Mouse (Mus musculus) G1E (cell line): ENCODE measurements around the gene Ccdc187. TPM values are rescaled to one million over a fixed set of nuclear protein-coding genes. Genes with fewer than 3 reads are reported as not detected.

ENCODE experiments used
- ATAC-seq: 2 replicates; pipeline ENCODE4 v1.8.0; 2016; ENCODE audit warnings: mild to moderate bottlenecking; ENCODE audit not compliant: insufficient number of reproducible peaks, poor library complexity, low FRiP score, severe bottlenecking; ENCODE audit errors: extremely low read depth
- DNase-seq: peaks from one replicate; pipeline ENCODE4 v3.0.0; 2012; ENCODE audit warnings: low spot score
- H3K27me3 ChIP-seq: 2 replicates; pipeline ENCODE4 v1.6.1; 2012; ENCODE audit warnings: mild to moderate bottlenecking, low read length, inconsistent platforms; ENCODE audit not compliant: insufficient read depth
- H3K36me3 ChIP-seq: replicated peaks from 2 replicates; pipeline ENCODE3; 2012; ENCODE audit warnings: mild to moderate bottlenecking, inconsistent platforms
- H3K4me1 ChIP-seq: 2 replicates; pipeline ENCODE4 v1.6.1; 2012; ENCODE audit warnings: low read depth, low read length, inconsistent platforms, mixed read lengths; ENCODE audit not compliant: insufficient read depth
- H3K4me3 ChIP-seq: 2 replicates; pipeline ENCODE4 v1.5.1; 2012; ENCODE audit warnings: low read depth, mild to moderate bottlenecking, inconsistent platforms, low read length, moderate library complexity, mixed read lengths
- H3K9me3 ChIP-seq: replicated peaks from 2 replicates; pipeline ENCODE4 v1.6.1; 2012; ENCODE audit warnings: inconsistent platforms
- CTCF ChIP-seq: IDR thresholded peaks from 2 replicates; pipeline ENCODE4 v1.5.1; 2012; ENCODE audit warnings: low read depth, low read length, inconsistent platforms, mixed read lengths
- GATA1 ChIP-seq: IDR thresholded peaks from 2 replicates; pipeline ENCODE4 v1.6.1; 2012; ENCODE audit warnings: borderline replicate concordance, low read length, inconsistent platforms, mixed read lengths
- GATA2 ChIP-seq: IDR thresholded peaks from 2 replicates; pipeline ENCODE4 v1.6.1; 2012; ENCODE audit warnings: low read depth, low read length, inconsistent platforms, borderline replicate concordance
- POLR2AphosphoS5 ChIP-seq: IDR thresholded peaks from 2 replicates; pipeline ENCODE4 v1.6.1; 2012; ENCODE audit warnings: low read depth, low read length, inconsistent platforms; ENCODE audit not compliant: insufficient replicate concordance
- TAL1 ChIP-seq: conservative IDR thresholded peaks from 2 replicates; pipeline ENCODE4 v1.6.1; 2012; ENCODE audit warnings: low read depth, low read length, inconsistent platforms, mixed read lengths
- polyA plus RNA-seq: library from polyadenylated mRNA; stranded (reverse); fragments of >175 nt; gene quantifications from 2 replicates; pipeline ENCODE4 v1.2.3, GENCODE M21; 2012
- total RNA-seq, 2 experiments: library from RNA; stranded (forward) in 1 of 2; stranded (reverse) in 1 of 2; fragments of 200-1000 nt in 1 of 2; fragments of >200 nt in 1 of 2; fragmentation: Nextera tagmentation in 1 of 2; gene quantifications; 2 replicates each; pipeline ENCODE4 v1.2.3; 2014 to 2017

Gene Ccdc187
- total and polyA plus RNA-seq, 3 experiments, result 0.11 TPM; not detected in 2

- no peak for TF ChIP-seq CTCF
- no peak for TF ChIP-seq POLR2AphosphoS5
- no peak for TF ChIP-seq GATA1
- TF ChIP-seq TAL1, result no peak
- no peak for TF ChIP-seq GATA2
- H3K36me3 ChIP-seq, result no peaks in the 10 kb centered on the region
- DNase-seq (no peak), ATAC-seq (no peak)
- peaks cover 66% of the 10 kb centered on the region for H3K27me3 ChIP-seq
- no peaks in the 10 kb centered on the region for H3K9me3 ChIP-seq
- H3K4me1 ChIP-seq, result peaks cover 13% of the 10 kb centered on the region
- no peak overlapping the region for H3K4me3 ChIP-seq
These were observed 30.6 kb upstream of the Ccdc187 start for GRCm38 (mm10) chr2:26324917-26325316.

DNA sequence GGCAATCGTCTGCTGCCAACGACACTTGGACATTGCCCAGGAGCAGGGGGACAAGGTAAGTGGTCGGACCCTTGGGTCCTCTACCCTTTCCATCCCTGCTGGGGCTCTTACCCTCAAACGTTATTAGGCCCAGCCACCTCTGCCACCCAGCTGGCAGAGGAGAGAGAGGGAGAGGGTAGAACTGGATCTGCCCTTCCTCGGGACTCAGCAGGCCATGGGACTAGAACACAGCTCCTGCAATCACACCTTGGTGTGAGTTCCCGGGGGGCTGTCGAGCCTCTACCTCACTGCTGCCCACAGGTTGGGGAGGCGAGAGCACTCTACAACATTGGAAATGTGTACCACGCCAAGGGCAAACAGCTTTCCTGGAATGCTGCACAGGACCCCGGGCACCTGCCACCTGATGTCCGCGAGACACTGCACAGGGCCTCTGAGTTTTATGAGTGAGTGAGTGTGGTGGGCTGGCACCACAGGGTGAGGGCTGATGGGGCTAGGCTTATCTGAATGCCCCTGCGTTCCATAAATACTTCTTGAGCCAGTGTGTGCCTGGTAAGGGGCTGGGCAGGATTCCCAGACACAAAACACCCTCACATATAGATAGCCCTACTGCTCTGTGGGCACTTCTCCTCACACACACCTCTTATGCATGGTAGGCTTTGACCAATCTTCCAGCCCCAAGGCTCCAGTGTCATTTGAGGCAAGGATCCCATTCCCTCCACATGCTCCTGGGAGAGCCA is 29.4 kb upstream of the Ccdc187 start:
- Histone ChIP-seq H3K27me3 (peaks cover 68% of the 10 kb centered on the region), H3K4me1 (peaks cover 13% of the 10 kb centered on the region), H3K4me3 (no peak overlapping the region), H3K9me3 (no peaks in the 10 kb centered on the region), H3K36me3 (no peaks in the 10 kb centered on the region)
- no peak for ATAC-seq
- TF ChIP-seq POLR2AphosphoS5 (no peak), GATA2 (no peak), TAL1 (no peak), CTCF (no peak), GATA1 (no peak)
- DNase-seq, result no peak

- no peak for TF ChIP-seq TAL1
- no peak for TF ChIP-seq POLR2AphosphoS5
- TF ChIP-seq GATA1, result no peak
- no peak for TF ChIP-seq CTCF
- Histone ChIP-seq H3K4me3 (no peak overlapping the region), H3K4me1 (peaks cover 8% of the 10 kb centered on the region; the same call in 1 of the 2 replicates), H3K27me3 (peaks cover 81% of the 10 kb centered on the region), H3K9me3 (no peaks in the 10 kb centered on the region), H3K36me3 (no peaks in the 10 kb centered on the region)
- ATAC-seq (no peak), DNase-seq (no peak)
These were observed 26.2 kb upstream of the Ccdc187 start for GRCm38 (mm10) chr2:26320245-26321185.

DNA sequence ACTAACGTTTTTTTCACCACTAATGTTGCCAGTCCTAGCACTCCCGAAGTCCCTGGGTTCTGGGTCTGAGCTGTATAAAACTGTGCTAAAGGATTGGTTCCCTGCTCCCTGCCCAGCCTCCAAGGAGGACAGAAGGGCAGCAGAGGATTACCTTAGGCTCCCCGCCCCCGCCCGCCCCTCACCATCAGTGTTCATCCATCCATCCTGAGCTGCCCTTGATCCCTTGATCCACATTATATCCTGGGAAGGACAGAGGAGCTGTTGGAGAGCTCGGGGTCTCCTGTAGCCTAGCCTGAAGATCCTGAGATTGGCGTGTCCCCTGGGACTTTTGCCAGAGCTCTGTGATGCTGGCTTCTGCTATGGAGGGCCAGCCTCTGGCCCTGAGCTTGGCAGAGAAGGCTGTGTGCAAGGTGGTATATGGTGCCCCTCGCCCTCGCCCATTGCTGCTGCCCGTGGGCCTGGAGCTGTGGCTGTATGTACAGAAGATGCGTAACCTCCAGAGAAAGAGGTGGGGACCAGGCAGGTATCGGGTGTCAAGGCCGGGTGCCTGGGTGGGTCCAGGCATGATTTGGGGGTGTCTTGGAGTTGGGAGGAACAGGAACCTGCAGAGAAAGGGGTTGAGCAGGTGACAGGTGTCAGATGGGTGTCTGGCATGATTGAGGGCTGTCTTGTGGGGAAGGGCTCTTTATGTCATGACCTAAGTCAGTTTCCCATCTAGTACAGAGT is 25.3 kb upstream of the Ccdc187 start:
- DNase-seq (no peak), ATAC-seq (no peak)
- H3K36me3 ChIP-seq, result no peaks in the 10 kb centered on the region
- TF ChIP-seq TAL1 (no peak), POLR2AphosphoS5 (no peak), CTCF (no peak), GATA1 (no peak), GATA2 (no peak)
- no peak overlapping the region for H3K4me3 ChIP-seq
- H3K4me1 ChIP-seq, result peaks cover 4% of the 10 kb centered on the region; the same call in 1 of the 2 replicates
- H3K27me3 ChIP-seq, result peaks cover 81% of the 10 kb centered on the region
- H3K9me3 ChIP-seq, result no peaks in the 10 kb centered on the region

- no peaks in the 10 kb centered on the region for H3K36me3 ChIP-seq
- peaks cover 4% of the 10 kb centered on the region; the same call in 1 of the 2 replicates for H3K4me1 ChIP-seq
- DNase-seq (no peak), ATAC-seq (no peak)
- H3K27me3 ChIP-seq, result peaks cover 81% of the 10 kb centered on the region
- no peaks in the 10 kb centered on the region for H3K9me3 ChIP-seq
- H3K4me3 ChIP-seq, result no peak overlapping the region
- TF ChIP-seq GATA1 (no peak), CTCF (no peak), TAL1 (no peak), GATA2 (no peak), POLR2AphosphoS5 (no peak)
These were observed 24.8 kb upstream of the Ccdc187 start for GRCm38 (mm10) chr2:26319109-26319508.
